Mouse (Mus musculus): Measurements from ENCODE around the gene 9230102O04Rik. TPM values are rescaled to one million over a fixed set of nuclear protein-coding genes. Genes with fewer than 3 reads are reported as not detected.
A peak's percentile ranks its signal among the peaks of the same experiment; 100 is the strongest.

The 9230102O04Rik gene
- polyA plus RNA-seq, 1 experiment from 2014 or later = 4.0 TPM

DNA sequence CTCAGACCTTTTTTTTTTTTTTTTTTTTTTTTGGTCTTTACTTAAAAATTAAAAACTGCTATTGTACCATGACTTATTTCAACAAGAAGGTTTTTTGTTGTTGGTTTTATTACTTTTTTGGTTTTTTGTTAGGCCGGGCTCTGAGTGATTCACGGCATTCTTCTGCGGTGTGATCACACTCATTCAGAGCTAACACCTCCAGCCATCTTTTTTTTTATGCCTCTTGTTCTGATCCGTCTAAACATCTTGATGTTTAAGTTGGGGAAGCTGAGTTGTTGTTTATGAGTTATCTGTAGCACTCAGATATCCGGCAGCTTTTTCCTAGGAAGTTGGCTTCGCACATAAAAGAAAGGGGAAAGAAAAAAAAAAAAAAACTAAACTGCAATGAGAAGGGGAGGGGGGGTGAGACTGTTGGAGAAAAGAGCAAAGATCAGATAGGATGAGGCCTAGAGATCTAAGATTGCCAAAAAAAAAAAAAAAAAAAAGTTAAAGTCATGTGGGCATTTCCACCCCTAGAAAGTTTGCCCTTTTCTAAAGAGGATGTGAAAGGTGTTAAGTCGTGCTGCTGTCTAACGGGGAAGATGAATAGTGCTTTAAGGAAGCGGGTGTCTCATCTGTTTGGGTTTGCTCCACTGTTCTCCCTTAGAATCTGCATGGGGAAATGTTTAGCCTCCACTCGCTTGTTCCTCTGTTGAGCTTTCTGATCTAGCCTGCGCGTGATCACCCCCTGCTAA, 22.1 kb downstream of the 9230102O04Rik start:
- no peak overlapping the region for H3K27ac ChIP-seq (ENCODE audit: low read length)
- no peak overlapping the region for H3K4me2 ChIP-seq (ENCODE audit: low read length)
- no peak overlapping the region for H3K9ac ChIP-seq (ENCODE audit: low read depth, low read length)
- no peak for ATAC-seq
- H3K4me3 ChIP-seq (ENCODE audit: low read depth, low read length) = no peak overlapping the region
- H3K4me1 ChIP-seq (ENCODE audit: control insufficient read depth, insufficient read depth, low read length) = 0 out of 2 replicates have a peak, but pooled peaks cover 2% of the 10 kb centered on the region
- no peaks in the 10 kb centered on the region for H3K36me3 ChIP-seq (ENCODE audit: control insufficient read depth, insufficient read depth, low read length)
- no peaks in the 10 kb centered on the region for H3K9me3 ChIP-seq (replicated peaks; ENCODE audit: control insufficient read depth, low read length, poor library complexity, severe bottlenecking)
- H3K27me3 ChIP-seq (ENCODE audit: control insufficient read depth, insufficient read depth, low read depth, low read length) = peaks cover 15% of the 10 kb centered on the region
- 74% methylated on average over 12 of the region's 12 CpGs for WGBS

DNA sequence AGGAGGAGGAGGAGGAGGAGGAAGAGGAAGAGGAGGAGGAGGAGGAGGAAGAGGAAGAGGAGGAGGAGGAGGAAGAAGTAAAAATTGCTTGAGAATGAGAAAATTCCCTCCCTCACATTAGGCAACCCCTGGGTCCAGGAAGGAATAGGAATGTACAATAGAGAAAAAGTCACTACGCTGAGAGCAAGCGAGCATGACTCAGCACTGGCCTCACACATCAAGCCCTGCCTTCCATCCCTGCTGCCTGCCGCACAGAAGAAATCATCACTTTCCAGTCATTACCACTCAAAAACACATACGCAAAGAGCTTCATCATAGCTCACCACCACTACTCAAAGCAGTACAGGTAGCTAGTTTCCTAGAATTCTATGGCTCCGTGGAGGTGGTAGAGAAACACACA, 28.6 kb downstream of the 9230102O04Rik start:
- H3K4me2 ChIP-seq (ENCODE audit: low read length) = no peak overlapping the region
- no peak overlapping the region for H3K27ac ChIP-seq (ENCODE audit: low read length)
- 83% methylated on average over 5 of the region's 5 CpGs for WGBS
- no peak for ATAC-seq
- no peaks in the 10 kb centered on the region for H3K9me3 ChIP-seq (replicated peaks; ENCODE audit: control insufficient read depth, low read length, poor library complexity, severe bottlenecking)
- H3K9ac ChIP-seq (ENCODE audit: low read depth, low read length) = no peak overlapping the region
- no peaks in the 10 kb centered on the region for H3K36me3 ChIP-seq (ENCODE audit: control insufficient read depth, insufficient read depth, low read length)
- H3K4me1 ChIP-seq (ENCODE audit: control insufficient read depth, insufficient read depth, low read length) = no peaks in the 10 kb centered on the region
- H3K27me3 ChIP-seq (ENCODE audit: control insufficient read depth, insufficient read depth, low read depth, low read length) = no peaks in the 10 kb centered on the region
- no peak overlapping the region for H3K4me3 ChIP-seq (ENCODE audit: low read depth, low read length)

DNA sequence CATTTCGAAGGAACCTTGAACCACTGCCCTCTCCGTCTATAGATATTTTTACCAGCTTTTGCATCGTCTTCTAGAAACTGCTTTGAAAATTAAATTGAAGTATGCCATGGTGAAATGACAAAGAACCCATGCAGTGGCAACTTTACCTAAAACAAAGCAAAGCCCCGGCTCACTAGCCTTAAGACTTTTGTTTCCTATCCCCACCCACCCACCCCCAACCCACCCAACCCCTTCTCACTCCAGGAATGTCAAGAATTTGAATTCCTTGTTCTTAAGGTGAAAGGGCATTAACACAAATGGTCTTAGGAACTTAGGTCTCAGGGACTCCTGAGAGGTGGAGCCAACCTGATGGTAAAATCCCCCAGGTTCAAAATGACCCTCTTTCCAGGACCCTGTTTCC, 33.5 kb downstream of the 9230102O04Rik start:
- no peak overlapping the region for H3K9ac ChIP-seq (ENCODE audit: low read depth, low read length)
- no peak for ATAC-seq
- no peaks in the 10 kb centered on the region for H3K36me3 ChIP-seq (ENCODE audit: control insufficient read depth, insufficient read depth, low read length)
- no peak overlapping the region for H3K27ac ChIP-seq (ENCODE audit: low read length)
- no peaks in the 10 kb centered on the region for H3K9me3 ChIP-seq (replicated peaks; ENCODE audit: control insufficient read depth, low read length, poor library complexity, severe bottlenecking)
- peaks cover 3% of the 10 kb centered on the region; the same call in 1 of the 2 replicates for H3K4me1 ChIP-seq (ENCODE audit: control insufficient read depth, insufficient read depth, low read length)
- no peak overlapping the region for H3K4me2 ChIP-seq (ENCODE audit: low read length)
- 30% methylated on average over 4 of the region's 4 CpGs for WGBS
- H3K4me3 ChIP-seq (ENCODE audit: low read depth, low read length) = no peak overlapping the region
- no peaks in the 10 kb centered on the region for H3K27me3 ChIP-seq (ENCODE audit: control insufficient read depth, insufficient read depth, low read depth, low read length)

DNA sequence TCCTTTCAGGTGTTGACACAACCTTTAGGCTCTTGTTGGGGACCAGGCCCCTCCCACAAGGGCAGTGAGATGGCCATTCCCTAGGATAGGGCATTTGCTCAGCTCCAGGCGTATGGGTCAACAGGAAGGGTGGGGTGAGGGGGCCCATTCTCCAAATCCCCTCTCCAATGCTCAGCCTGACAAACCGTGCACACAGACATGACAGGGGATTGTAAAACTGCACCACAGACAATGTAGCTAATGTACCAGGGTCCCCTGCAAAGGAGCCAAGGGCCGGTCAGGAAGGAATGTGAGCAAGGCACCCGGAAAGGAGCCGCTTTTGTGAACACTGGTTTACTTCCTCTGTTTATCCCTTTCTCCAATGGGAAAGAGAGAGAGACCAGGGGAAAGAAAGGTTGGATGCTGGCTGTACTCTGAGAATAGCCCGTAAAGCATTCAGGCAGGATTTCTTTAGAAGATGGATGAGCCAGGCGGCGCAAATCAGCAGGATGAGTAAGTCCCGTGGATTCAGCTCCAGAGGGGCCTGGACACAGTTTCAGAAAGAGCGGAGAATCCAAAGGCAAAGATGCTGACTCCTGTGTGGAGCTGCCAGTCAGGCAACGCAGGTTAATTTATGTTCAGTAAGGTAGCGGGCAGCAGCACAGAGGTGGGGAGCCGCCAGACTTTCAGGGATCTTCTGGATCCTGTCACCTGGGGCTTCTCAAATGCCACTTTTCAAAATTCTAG, 36.3 kb downstream of the 9230102O04Rik start:
- H3K4me2 ChIP-seq (ENCODE audit: low read length) = peak overlapping the region; percentile 24
- no peak overlapping the region for H3K27ac ChIP-seq (ENCODE audit: low read length)
- H3K9ac ChIP-seq (ENCODE audit: low read depth, low read length) = peak overlapping the region; percentile 17; the same call in 1 of the 2 replicates
- WGBS = 27% methylated on average over 13 of the region's 13 CpGs
- ATAC-seq = peak; percentile 67
- H3K9me3 ChIP-seq (replicated peaks; ENCODE audit: control insufficient read depth, low read length, poor library complexity, severe bottlenecking) = no peaks in the 10 kb centered on the region
- H3K4me3 ChIP-seq (ENCODE audit: low read depth, low read length) = no peak overlapping the region
- H3K36me3 ChIP-seq (ENCODE audit: control insufficient read depth, insufficient read depth, low read length) = no peaks in the 10 kb centered on the region
- peaks cover 3% of the 10 kb centered on the region; the same call in 1 of the 2 replicates for H3K4me1 ChIP-seq (ENCODE audit: control insufficient read depth, insufficient read depth, low read length)
- no peaks in the 10 kb centered on the region for H3K27me3 ChIP-seq (ENCODE audit: control insufficient read depth, insufficient read depth, low read depth, low read length)

DNA sequence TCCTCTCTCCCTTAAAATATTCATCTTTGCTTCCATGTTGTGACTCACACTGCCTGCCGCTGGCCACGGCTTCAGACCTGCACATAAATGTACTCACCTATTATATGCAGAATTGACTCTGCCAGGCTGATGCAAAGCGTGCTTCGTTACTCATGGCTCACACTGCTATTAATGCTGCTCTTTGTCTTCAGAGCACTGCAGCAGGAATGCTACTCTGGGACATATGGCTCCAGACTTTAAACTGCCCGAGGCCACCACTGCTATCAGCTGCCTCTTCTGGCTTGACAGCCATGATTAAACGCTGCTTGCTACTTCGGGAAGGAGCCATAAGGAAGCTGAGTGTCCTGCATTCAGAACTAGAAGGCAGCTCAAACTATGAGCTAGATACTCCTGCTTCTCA, 54.1 kb downstream of the 9230102O04Rik start:
- Histone ChIP-seq H3K4me1 (ENCODE audit: control insufficient read depth, insufficient read depth, low read length) (no peaks in the 10 kb centered on the region), H3K27ac (ENCODE audit: low read length) (no peak overlapping the region), H3K36me3 (ENCODE audit: control insufficient read depth, insufficient read depth, low read length) (no peaks in the 10 kb centered on the region), H3K4me3 (ENCODE audit: low read depth, low read length) (no peak overlapping the region), H3K9me3 (replicated peaks; ENCODE audit: control insufficient read depth, low read length, poor library complexity, severe bottlenecking) (no peaks in the 10 kb centered on the region), H3K9ac (ENCODE audit: low read depth, low read length) (no peak overlapping the region), H3K4me2 (ENCODE audit: low read length) (no peak overlapping the region), H3K27me3 (ENCODE audit: control insufficient read depth, insufficient read depth, low read depth, low read length) (no peaks in the 10 kb centered on the region)
- WGBS = 72% methylated on average over 7 of the region's 7 CpGs
- ATAC-seq = no peak

- H3K4me1 ChIP-seq (ENCODE audit: control insufficient read depth, insufficient read depth, low read length) = no peaks in the 10 kb centered on the region
- H3K9me3 ChIP-seq (replicated peaks; ENCODE audit: control insufficient read depth, low read length, poor library complexity, severe bottlenecking) = no peaks in the 10 kb centered on the region
- no peak overlapping the region for H3K4me2 ChIP-seq (ENCODE audit: low read length)
- ATAC-seq = no peak
- H3K27me3 ChIP-seq (ENCODE audit: control insufficient read depth, insufficient read depth, low read depth, low read length) = no peaks in the 10 kb centered on the region
- no peaks in the 10 kb centered on the region for H3K36me3 ChIP-seq (ENCODE audit: control insufficient read depth, insufficient read depth, low read length)
- 92% methylated on average over 7 of the region's 7 CpGs for WGBS
- no peak overlapping the region for H3K27ac ChIP-seq (ENCODE audit: low read length)
- no peak overlapping the region for H3K4me3 ChIP-seq (ENCODE audit: low read depth, low read length)
- H3K9ac ChIP-seq (ENCODE audit: low read depth, low read length) = no peak overlapping the region
Measured at GRCm38 (mm10) chr2:9833712-9834111, 55.6 kb downstream of the 9230102O04Rik start.

Other genes starting within 250 kb of the 9230102O04Rik start
- gene 4930412O13Rik, start 8.3 kb downstream of the 9230102O04Rik start, polyA plus RNA-seq (2015; fragmentation: Nextera tagmentation; extraction: Ambion mirVana) = 1.1 and 1.6 TPM in 2 replicates
- gene Gata3, start 494 bp upstream of the 9230102O04Rik start, polyA plus RNA-seq (2015; fragmentation: Nextera tagmentation; extraction: Ambion mirVana) = 84.5 and 92.5 TPM in 2 replicates
- 13.8 and 13.9 TPM in 2 replicates for gene Taf3, start 159.1 kb upstream of the 9230102O04Rik start, polyA plus RNA-seq (2015; fragmentation: Nextera tagmentation; extraction: Ambion mirVana)
- 534 and 572 TPM in 2 replicates for gene Atp5c1, start 191.0 kb upstream of the 9230102O04Rik start, polyA plus RNA-seq (2015; fragmentation: Nextera tagmentation; extraction: Ambion mirVana)
- 27.4 and 32.2 TPM in 2 replicates for gene Kin, start 191.1 kb upstream of the 9230102O04Rik start, polyA plus RNA-seq (2015; fragmentation: Nextera tagmentation; extraction: Ambion mirVana)
- gene Itih2, start 241.9 kb upstream of the 9230102O04Rik start, polyA plus RNA-seq (2015; fragmentation: Nextera tagmentation; extraction: Ambion mirVana) = 2.7 and 3.0 TPM in 2 replicates

All from midbrain, embryonic 16.5 days (tissue).